Mouse (Mus musculus): ENCODE results near the gene H2afy. TPM values are rescaled to one million over a fixed set of nuclear protein-coding genes. Genes with fewer than 3 reads are reported as not detected.

Gene H2afy
- total and polyA plus RNA-seq, 2 experiments from 2014 or later: 134 to 163 TPM

- no peak overlapping the region for H3K27ac ChIP-seq (ENCODE audit: low read depth, low read length)
- H3K4me3 ChIP-seq (ENCODE audit: low read depth, low read length): no peak overlapping the region
- no peaks in the 10 kb centered on the region for H3K9me3 ChIP-seq (ENCODE audit: low read length)
- no peak for TF ChIP-seq CTCF (IDR thresholded peaks at IDR 0.05)
- ATAC-seq (ENCODE audit: low FRiP score) (no peak), DNase-seq (ENCODE audit: low spot score) (no peak)
- WGBS: 65% methylated on average over 7 of the region's 7 CpGs
- no peak overlapping the region for H3K4me2 ChIP-seq (ENCODE audit: low read depth, low read length, poor library complexity, severe bottlenecking)
- H3K27me3 ChIP-seq (ENCODE audit: insufficient read depth, low read length): no peaks in the 10 kb centered on the region; the same call in 1 of the 2 replicates
- H3K36me3 ChIP-seq (ENCODE audit: insufficient read depth, low read length): no peaks in the 10 kb centered on the region
- H3K4me1 ChIP-seq (ENCODE audit: insufficient read depth, low read length): 0 out of 2 replicates have a peak, but pooled peaks cover 2% of the 10 kb centered on the region
- no peak overlapping the region for H3K9ac ChIP-seq (replicated peaks; ENCODE audit: low read length, poor library complexity, severe bottlenecking)
Observed at GRCm38 (mm10) chr13:56152773-56153460, 16.8 kb upstream of the H2afy start.

DNA sequence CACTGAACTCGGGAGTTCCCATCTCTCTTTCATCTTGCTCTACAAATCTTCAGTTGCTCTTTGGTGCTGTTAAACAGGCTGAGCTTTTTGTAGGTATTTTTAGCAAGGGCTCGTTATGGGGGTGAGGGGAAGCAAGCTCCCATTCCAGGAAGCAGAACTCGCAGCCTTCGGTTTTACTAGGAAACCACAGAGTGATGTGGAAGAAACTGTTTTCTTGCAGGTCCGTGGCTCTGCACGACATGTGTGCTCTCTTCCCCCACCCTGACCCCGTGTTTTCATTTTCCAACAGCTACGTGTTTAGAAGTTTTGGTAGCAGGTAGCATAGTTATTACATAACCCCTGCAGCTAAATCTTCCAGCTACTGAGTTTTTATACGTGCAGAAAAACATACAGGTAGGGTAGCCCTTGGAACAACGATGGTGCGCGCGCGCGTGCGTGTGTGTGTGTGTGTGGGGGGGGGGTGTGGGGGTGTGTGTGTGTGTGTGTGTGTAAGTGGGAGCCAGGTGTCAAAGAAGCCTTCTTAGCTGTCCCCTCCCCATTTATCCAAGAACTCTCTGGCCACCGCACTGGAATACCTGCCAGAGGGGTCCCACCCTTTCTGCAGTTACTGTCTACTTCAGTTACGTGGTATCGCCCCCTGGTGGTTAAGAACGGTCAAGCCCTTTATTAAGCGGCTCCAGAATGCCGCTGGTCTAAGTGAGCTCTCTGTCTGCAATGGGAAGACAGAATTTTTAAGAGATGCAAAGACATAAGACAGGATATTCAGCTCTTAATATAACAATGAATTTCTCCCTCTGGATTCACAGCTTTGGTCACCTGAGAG lies 15.5 kb upstream of the H2afy start:
- no peak overlapping the region for H3K9ac ChIP-seq (replicated peaks; ENCODE audit: low read length, poor library complexity, severe bottlenecking)
- H3K27me3 ChIP-seq (ENCODE audit: insufficient read depth, low read length): no peaks in the 10 kb centered on the region; the same call in 1 of the 2 replicates
- H3K36me3 ChIP-seq (ENCODE audit: insufficient read depth, low read length): no peaks in the 10 kb centered on the region
- DNase-seq (ENCODE audit: low spot score) (peak; percentile 85), ATAC-seq (ENCODE audit: low FRiP score) (no peak; the same call in 1 of the 2 replicates)
- no peak overlapping the region for H3K4me3 ChIP-seq (ENCODE audit: low read depth, low read length)
- TF ChIP-seq CTCF (IDR thresholded peaks at IDR 0.05): peak; percentile 84
- WGBS: 50% methylated on average over 22 of the region's 22 CpGs
- 0 out of 2 replicates have a peak, but pooled peaks cover 2% of the 10 kb centered on the region for H3K4me1 ChIP-seq (ENCODE audit: insufficient read depth, low read length)
- H3K9me3 ChIP-seq (ENCODE audit: low read length): no peaks in the 10 kb centered on the region
- H3K4me2 ChIP-seq (ENCODE audit: low read depth, low read length, poor library complexity, severe bottlenecking): no peak overlapping the region
- no peak overlapping the region for H3K27ac ChIP-seq (ENCODE audit: low read depth, low read length)

- Histone ChIP-seq H3K4me1 (ENCODE audit: insufficient read depth, low read length) (no peaks in the 10 kb centered on the region), H3K4me3 (ENCODE audit: low read depth, low read length) (no peak overlapping the region), H3K4me2 (ENCODE audit: low read depth, low read length, poor library complexity, severe bottlenecking) (no peak overlapping the region), H3K27ac (ENCODE audit: low read depth, low read length) (no peak overlapping the region), H3K9ac (replicated peaks; ENCODE audit: low read length, poor library complexity, severe bottlenecking) (no peak overlapping the region), H3K36me3 (ENCODE audit: insufficient read depth, low read length) (no peaks in the 10 kb centered on the region), H3K27me3 (ENCODE audit: insufficient read depth, low read length) (no peaks in the 10 kb centered on the region), H3K9me3 (ENCODE audit: low read length) (no peaks in the 10 kb centered on the region)
- peak; percentile 42 for TF ChIP-seq CTCF (IDR thresholded peaks at IDR 0.05)
- ATAC-seq (ENCODE audit: low FRiP score): no peak
- DNase-seq (ENCODE audit: low spot score): no peak
- whole genome bisulfite sequencing: 36% methylated on average over 3 of the region's 3 CpGs
Observed at GRCm38 (mm10) chr13:56145523-56145922, 9.4 kb upstream of the H2afy start.

- WGBS: 51% methylated on average over 2 of the region's 2 CpGs
- Histone ChIP-seq H3K27me3 (ENCODE audit: insufficient read depth, low read length) (no peaks in the 10 kb centered on the region), H3K4me1 (ENCODE audit: insufficient read depth, low read length) (no peaks in the 10 kb centered on the region), H3K27ac (ENCODE audit: low read depth, low read length) (no peak overlapping the region), H3K4me3 (ENCODE audit: low read depth, low read length) (no peak overlapping the region), H3K36me3 (ENCODE audit: insufficient read depth, low read length) (no peaks in the 10 kb centered on the region), H3K4me2 (ENCODE audit: low read depth, low read length, poor library complexity, severe bottlenecking) (no peak overlapping the region), H3K9ac (replicated peaks; ENCODE audit: low read length, poor library complexity, severe bottlenecking) (no peak overlapping the region), H3K9me3 (ENCODE audit: low read length) (no peaks in the 10 kb centered on the region)
- ATAC-seq (ENCODE audit: low FRiP score) (no peak), DNase-seq (ENCODE audit: low spot score) (no peak)
- TF ChIP-seq CTCF (IDR thresholded peaks at IDR 0.05): no peak
Observed at GRCm38 (mm10) chr13:56144021-56144420, 7.9 kb upstream of the H2afy start.

- DNase-seq (ENCODE audit: low spot score) (no peak), ATAC-seq (ENCODE audit: low FRiP score) (no peak)
- H3K4me2 ChIP-seq (ENCODE audit: low read depth, low read length, poor library complexity, severe bottlenecking): no peak overlapping the region
- TF ChIP-seq CTCF (IDR thresholded peaks at IDR 0.05): no peak
- H3K4me3 ChIP-seq (ENCODE audit: low read depth, low read length): no peak overlapping the region
- no peaks in the 10 kb centered on the region for H3K4me1 ChIP-seq (ENCODE audit: insufficient read depth, low read length)
- no peak overlapping the region for H3K9ac ChIP-seq (replicated peaks; ENCODE audit: low read length, poor library complexity, severe bottlenecking)
- no peaks in the 10 kb centered on the region for H3K36me3 ChIP-seq (ENCODE audit: insufficient read depth, low read length)
- no peak overlapping the region for H3K27ac ChIP-seq (ENCODE audit: low read depth, low read length)
- WGBS: 11% methylated on average over 7 of the region's 7 CpGs
- H3K27me3 ChIP-seq (ENCODE audit: insufficient read depth, low read length): no peaks in the 10 kb centered on the region
- no peaks in the 10 kb centered on the region for H3K9me3 ChIP-seq (ENCODE audit: low read length)
Observed at GRCm38 (mm10) chr13:56143151-56143513, 7.0 kb upstream of the H2afy start.
